9 mouse cellular contexts compared by ENCODE assay signal in genomic region chr11:22629991-22630390, GRCm38 (mm10).
A peak's percentile ranks its signal among the peaks of the same experiment; 100 is the strongest.
DNase-seq lines count a peak whose midpoint lies in the region; ATAC-seq and TF ChIP-seq lines count a peak whose summit lies in the region.
"Had no signal": no experiment of that assay in that cellular context is flagged by ENCODE, and none has a peak within 500 bp of the region (broad histone marks: within the 10 kb centered on the region; RNA-seq: fewer than 3 reads in every experiment).

No protein-coding gene starts in this region.

- H3K36me3 ChIP-seq in neural tube, embryonic 11.5 days (ENCODE audit: control insufficient read depth, insufficient read depth, low read length) = no peaks in the 10 kb centered on the region
- H3K36me3 ChIP-seq in hindbrain, embryonic 14.5 days (replicated peaks; ENCODE audit: control insufficient read depth, insufficient read depth) = no peaks in the 10 kb centered on the region
- no peaks in the 10 kb centered on the region for H3K36me3 ChIP-seq in liver, postnatal 0 days (replicated peaks; ENCODE audit: insufficient read depth, low read length)

- H3K27ac ChIP-seq in neural tube, embryonic 11.5 days (ENCODE audit: low read depth, low read length) = no peak overlapping the region
- H3K27ac ChIP-seq in hindbrain, embryonic 14.5 days = no peak overlapping the region
- H3K27ac ChIP-seq in liver, postnatal 0 days (ENCODE audit: low read depth) = 0 out of 2 replicates have a peak overlapping the region, but pooled peaks have one; percentile 55

- no peak overlapping the region for H3K4me3 ChIP-seq in neural tube, embryonic 11.5 days (ENCODE audit: low read depth, low read length)
- no peak overlapping the region for H3K4me3 ChIP-seq in hindbrain, embryonic 14.5 days (replicated peaks; ENCODE audit: low read length)
- H3K4me3 ChIP-seq in liver, postnatal 0 days (ENCODE audit: low read depth, low read length) = no peak overlapping the region

- no peak for TF ChIP-seq EP300 in liver, postnatal 0 days (IDR thresholded peaks at IDR 0.05; ENCODE audit: low read depth)

- no peak for DNase-seq in neural tube, embryonic 11.5 days (ENCODE audit: low spot score)
- DNase-seq in neural tube, embryonic 10.5 days (ENCODE audit: extremely low spot score, low spot score) = no peak
- no peak for DNase-seq in hindbrain, embryonic 14.5 days (ENCODE audit: low spot score)
- no peak for DNase-seq in liver, postnatal 0 days
- DNase-seq in right cerebral cortex, postnatal 36 days (ENCODE audit: low spot score in 2 of 2) = no peak
- DNase-seq in adrenal gland, postnatal 36 days = no peak
- DNase-seq in retina, postnatal 1 day = no peak
- DNase-seq in embryo, embryonic 10.5 days (ENCODE audit: low spot score) = no peak
- DNase-seq: right cerebral cortex, adult 18-20 months had no signal

- H3K4me1 ChIP-seq in neural tube, embryonic 11.5 days (ENCODE audit: control insufficient read depth, insufficient read depth, low read length) = no peaks in the 10 kb centered on the region
- peaks cover 4% of the 10 kb centered on the region; the same call in 1 of the 2 replicates for H3K4me1 ChIP-seq in hindbrain, embryonic 14.5 days (replicated peaks; ENCODE audit: control insufficient read depth, insufficient read depth, low read length)
- peaks cover 7% of the 10 kb centered on the region for H3K4me1 ChIP-seq in liver, postnatal 0 days (ENCODE audit: insufficient read depth)

- ATAC-seq in neural tube, embryonic 11.5 days (ENCODE audit: insufficient read depth, low FRiP score, low TSS enrichment) = no peak
- ATAC-seq in hindbrain, embryonic 14.5 days (ENCODE audit: low FRiP score) = no peak
- ATAC-seq in liver, postnatal 0 days = no peak

- no peaks in the 10 kb centered on the region for H3K9me3 ChIP-seq in neural tube, embryonic 11.5 days (ENCODE audit: control insufficient read depth, low read length)
- no peaks in the 10 kb centered on the region for H3K9me3 ChIP-seq in hindbrain, embryonic 14.5 days (ENCODE audit: control insufficient read depth, low read length)
- H3K9me3 ChIP-seq in liver, postnatal 0 days (ENCODE audit: low read length) = no peaks in the 10 kb centered on the region

- no peaks in the 10 kb centered on the region for H3K27me3 ChIP-seq in neural tube, embryonic 11.5 days (ENCODE audit: control insufficient read depth, insufficient read depth, low read length)
- H3K27me3 ChIP-seq in hindbrain, embryonic 14.5 days (ENCODE audit: control insufficient read depth, insufficient read depth, low read length) = no peaks in the 10 kb centered on the region
- H3K27me3 ChIP-seq in liver, postnatal 0 days (ENCODE audit: insufficient read depth, low read length) = no peaks in the 10 kb centered on the region

- no peak overlapping the region for H3K9ac ChIP-seq in neural tube, embryonic 11.5 days (ENCODE audit: low read length)
- H3K9ac ChIP-seq in hindbrain, embryonic 14.5 days = peak overlapping the region; percentile 7; the same call in 1 of the 2 replicates
- H3K9ac ChIP-seq in liver, postnatal 0 days (replicated peaks) = no peak overlapping the region

- 0 out of 2 replicates have a peak overlapping the region, but pooled peaks have one; percentile 1 for H3K4me2 ChIP-seq in neural tube, embryonic 11.5 days (ENCODE audit: low read depth)
- H3K4me2 ChIP-seq in hindbrain, embryonic 14.5 days (replicated peaks) = peak overlapping the region; percentile 29
- H3K4me2 ChIP-seq in liver, postnatal 0 days (ENCODE audit: low read depth, low read length) = peak overlapping the region; percentile 59

- TF ChIP-seq CTCF in liver, postnatal 0 days (IDR thresholded peaks at IDR 0.05; ENCODE audit: low read depth) = no peak

- WGBS in neural tube, embryonic 11.5 days = 77% methylated on average over 4 of the region's 4 CpGs
- 77% methylated on average over 4 of the region's 4 CpGs for WGBS in hindbrain, embryonic 14.5 days
- WGBS in liver, postnatal 0 days (ENCODE audit: insufficient replicate concordance) = 21% methylated on average over 4 of the region's 4 CpGs

Comparison
In these comparisons a context has a peak if more than half of its experiments do, and no peak if none do; other contexts are left out.
1. H3K4me2 ChIP-seq: peak in every context shown above with its lines; median percentile 59 in liver, postnatal 0 days; 29 in hindbrain, embryonic 14.5 days; 1 in neural tube, embryonic 11.5 days.